Mouse (Mus musculus) ovary, postnatal 10 days (tissue): ENCODE measurements around the gene Rab4a.
A peak's percentile ranks its signal among the peaks of the same experiment; 100 is the strongest.

Experiments used
- DNase-seq: peaks from one replicate; pipeline ENCODE4 v3.0.0; 2022; ENCODE audit warnings: low spot score

Rab4a gene

GRCm38 (mm10) chr8:123847546-123847945 lies 41.8 kb downstream of the Rab4a start:
- DNase-seq = no peak

GRCm38 (mm10) chr8:123849352-123849751 lies 43.6 kb downstream of the Rab4a start:
- no peak for DNase-seq

- no peak for DNase-seq
These were observed 45.8 kb downstream of the Rab4a start for GRCm38 (mm10) chr8:123851590-123851989.

GRCm38 (mm10) chr8:123854252-123854651 lies 48.5 kb downstream of the Rab4a start:
- DNase-seq = no peak

- no peak for DNase-seq
These were observed 49.1 kb downstream of the Rab4a start for GRCm38 (mm10) chr8:123854733-123855475.

DNA sequence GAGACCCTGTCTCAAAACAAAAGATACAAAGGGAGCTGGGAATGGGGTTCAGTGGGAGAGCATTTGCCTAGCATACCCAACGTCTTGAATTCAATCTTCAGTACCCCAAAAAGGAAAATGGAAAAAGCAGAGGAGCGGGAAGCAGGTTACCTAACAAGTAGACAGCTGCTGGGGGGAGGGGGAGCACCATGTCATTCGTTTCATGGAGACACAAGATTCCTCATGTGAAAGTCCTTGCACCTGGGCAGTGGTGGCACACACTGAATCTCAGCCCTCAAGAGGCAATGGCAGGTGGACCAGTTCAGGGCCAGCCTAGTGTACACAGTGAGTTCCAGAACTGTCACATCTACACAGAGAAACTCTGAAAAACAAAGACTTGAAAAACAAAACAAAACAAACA lies 51.6 kb downstream of the Rab4a start:
- DNase-seq = no peak

GRCm38 (mm10) chr8:123858574-123858940 lies 52.8 kb downstream of the Rab4a start:
- DNase-seq = no peak

DNA sequence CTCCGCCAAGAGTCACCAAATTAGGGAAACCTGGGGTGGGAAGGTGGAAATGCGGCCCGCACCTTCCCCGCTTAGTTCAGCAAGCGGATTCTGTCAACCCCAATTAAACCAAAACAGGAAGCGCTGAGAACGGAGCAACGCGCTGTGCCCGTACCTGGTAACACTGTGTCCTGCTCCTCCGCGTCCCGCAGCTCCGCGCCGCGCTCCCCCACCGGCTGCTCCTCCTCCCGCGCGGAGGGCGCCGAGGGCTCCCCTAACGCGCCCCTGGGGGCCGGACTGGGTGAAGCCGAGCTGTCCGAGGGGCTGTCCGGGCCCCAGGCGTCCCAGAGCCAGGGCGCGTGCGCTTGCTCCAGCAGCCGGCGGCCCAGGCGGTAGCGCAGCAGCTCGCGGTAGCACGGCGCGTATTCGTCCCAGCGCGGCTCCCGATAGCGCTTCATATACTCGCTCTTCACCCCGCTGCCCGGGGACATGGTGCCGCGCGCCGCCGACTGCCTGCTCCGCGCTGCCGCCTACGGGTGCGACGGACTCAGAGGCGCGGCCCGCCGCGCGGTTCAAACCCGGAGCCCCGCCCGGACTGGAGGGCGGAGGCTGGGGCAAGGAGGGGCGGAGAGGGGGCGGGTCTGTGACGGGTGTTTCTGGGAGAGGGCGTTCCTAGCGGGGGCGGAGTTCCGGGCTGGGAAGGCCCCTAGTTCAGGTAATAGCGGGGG lies 53.3 kb downstream of the Rab4a start:
- DNase-seq = peak; percentile 64

- DNase-seq = peak; percentile 26
These were observed 54.0 kb downstream of the Rab4a start, which contains the start of gene Ccsap for GRCm38 (mm10) chr8:123859648-123860259. Gene Ccsap (minus strand): TSS chr8:123860209.

DNA sequence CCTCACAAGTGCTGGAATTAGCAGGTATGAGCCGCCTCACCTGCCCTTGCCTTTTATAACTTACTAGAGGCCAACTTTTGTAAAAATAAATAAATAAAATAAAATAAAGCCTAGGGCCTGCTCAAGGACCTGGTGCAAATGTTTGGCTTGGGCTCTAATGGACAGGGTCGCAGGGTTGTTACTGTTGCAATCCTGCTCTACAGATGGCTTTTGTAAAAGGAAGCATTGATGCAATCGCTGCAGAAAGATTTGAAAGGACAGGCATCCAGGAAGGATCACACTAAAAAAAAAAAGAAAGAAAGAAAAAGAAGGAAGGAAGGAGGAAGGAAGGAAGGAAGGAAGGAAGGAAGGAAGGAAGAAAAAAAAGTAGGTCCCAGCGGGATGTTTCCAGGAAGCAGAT lies 54.6 kb downstream of the Rab4a start:
- no peak for DNase-seq

DNA sequence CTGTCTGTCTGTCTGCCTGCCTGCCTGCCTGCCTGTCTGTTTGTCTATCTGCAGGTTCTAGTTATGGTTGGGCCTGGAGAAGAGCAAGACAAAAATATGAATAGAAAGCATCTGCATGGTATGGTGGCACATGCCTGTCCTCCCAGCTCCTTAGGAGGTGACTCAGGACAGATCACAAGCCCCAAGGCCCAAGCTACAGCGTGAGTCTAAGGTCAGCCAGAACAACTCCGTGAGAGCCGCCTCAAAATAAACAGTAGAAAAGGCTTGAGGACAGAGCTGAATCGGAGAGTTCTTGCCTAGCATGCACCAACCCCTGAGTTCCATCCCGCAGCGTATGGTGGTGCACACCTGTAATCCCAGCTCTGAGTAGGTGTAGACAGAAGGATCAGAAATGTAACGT lies 60.0 kb downstream of the Rab4a start:
- no peak for DNase-seq

DNA sequence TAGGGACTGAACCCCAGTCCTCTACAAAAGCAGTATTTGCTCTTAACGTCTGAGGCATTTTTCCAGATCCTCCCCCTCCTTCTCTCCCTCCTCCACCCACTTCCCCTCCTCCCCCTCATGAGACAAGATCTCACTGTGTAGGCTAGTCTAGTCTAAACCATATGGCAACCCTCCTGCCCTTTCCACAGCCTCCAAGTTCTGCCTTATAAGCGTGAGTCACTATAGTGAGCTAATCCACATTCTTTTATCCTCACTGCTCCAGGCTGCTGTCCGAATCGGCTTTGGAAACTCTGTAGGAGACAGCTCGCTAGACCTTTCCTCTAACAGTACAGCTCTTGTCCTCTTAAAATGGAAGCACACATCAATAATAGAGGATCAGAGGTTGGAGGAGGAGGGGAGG lies 61.2 kb downstream of the Rab4a start:
- DNase-seq = no peak

- no peak for DNase-seq
These were observed 66.3 kb downstream of the Rab4a start for GRCm38 (mm10) chr8:123872048-123872447.

DNA sequence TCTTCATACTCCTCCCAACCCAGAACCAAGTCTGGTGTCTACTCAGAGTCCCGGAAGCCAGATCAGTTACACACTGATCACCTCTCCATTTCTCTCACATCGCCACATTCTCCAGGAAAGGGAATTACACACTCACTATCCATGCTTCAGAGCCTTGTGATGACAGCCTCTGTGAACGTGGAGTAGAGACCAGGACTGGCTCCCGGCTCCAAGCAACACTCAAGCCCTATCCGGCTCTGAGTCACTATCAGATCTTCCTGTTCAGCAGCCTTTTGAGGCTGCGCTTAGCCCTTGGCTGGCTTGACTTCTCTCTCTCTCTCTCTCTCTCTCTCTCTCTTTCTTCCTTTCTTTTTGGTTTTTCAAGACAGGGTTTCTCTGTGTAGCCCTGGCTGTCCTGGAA lies 67.6 kb downstream of the Rab4a start:
- no peak for DNase-seq

- no peak for DNase-seq
These were observed 68.5 kb downstream of the Rab4a start for GRCm38 (mm10) chr8:123874324-123874723.

DNA sequence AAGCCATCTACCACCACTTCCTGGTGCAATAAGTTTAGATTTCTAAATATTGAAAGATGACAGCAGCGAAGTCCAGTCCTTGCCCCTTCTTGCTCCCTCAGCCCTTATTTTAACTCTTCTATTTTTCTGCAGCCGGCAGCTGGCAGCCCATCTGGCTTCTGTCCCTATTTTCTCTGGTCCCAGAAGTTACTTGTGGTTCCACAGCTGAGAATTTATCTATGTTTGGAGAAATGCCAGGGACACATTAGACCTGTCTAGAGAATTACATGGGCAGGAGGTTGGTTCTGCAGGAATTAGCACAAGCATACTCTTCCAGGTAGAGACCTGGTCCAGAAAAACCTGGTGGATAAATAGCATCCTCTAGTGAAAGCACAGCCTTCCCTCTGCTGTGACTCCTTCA lies 72.1 kb downstream of the Rab4a start:
- no peak for DNase-seq

DNA sequence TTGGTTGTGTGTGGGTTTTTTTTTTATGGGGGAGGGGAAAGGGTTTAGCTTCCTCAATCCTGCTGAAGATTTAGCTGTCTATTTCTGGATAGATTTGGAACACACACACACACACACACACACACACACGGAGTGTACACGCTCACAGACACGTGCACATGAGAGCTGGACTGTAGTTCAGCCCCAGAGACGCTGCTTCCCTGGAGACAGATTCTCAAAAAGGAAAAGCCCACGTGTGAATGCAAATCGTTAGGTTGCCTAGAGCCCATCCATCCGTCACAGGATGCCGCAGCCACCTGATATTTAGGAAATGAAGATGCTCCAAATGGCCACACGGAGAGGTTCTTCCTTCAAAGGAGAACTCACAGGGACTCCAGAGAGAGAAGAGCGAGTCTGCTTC lies 74.5 kb downstream of the Rab4a start:
- DNase-seq = no peak

DNA sequence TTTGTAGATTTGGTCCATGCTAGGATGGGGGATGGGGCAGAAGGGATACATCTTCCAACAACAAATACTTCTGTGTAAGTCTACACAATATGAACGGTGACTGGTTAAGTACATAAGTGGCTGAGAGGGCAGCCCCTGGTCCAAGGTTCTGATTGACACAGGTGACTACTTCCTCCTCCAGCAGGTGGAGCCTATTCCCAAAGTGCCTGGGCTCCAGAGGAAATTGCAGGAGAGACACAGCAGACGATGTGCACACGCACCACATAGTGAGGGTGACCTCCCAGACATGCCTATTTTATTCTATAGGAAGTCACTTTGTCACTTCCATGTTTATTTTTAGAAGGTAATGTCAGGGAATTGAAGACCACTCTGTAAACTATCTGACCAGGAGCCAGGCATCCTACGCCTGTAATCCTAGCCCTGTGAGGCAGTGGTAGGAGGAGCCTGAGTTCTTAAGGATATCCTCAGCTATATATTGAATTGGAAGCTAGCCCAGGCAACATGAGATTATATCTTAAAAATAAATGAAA lies 75.1 kb downstream of the Rab4a start:
- DNase-seq = no peak

DNA sequence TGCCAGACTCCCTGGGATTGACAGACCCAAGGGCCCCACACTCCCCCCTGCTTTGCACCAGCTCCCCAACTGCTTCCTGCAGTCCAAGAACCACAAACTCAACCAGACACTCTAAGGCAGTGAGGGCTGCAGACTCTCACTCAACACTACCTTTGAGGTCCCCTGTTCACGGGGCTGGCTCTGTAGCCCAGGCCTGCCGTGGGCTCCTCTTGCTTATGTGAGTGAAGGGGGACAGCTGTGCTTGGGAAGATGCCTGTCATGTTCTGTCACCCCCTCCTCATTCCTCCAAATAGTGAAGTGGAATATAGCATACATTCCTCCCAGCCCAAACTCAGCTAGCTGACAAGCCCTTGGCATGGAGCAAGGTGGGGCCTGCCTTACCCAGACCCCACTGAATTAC lies 76.6 kb downstream of the Rab4a start:
- no peak for DNase-seq

DNA sequence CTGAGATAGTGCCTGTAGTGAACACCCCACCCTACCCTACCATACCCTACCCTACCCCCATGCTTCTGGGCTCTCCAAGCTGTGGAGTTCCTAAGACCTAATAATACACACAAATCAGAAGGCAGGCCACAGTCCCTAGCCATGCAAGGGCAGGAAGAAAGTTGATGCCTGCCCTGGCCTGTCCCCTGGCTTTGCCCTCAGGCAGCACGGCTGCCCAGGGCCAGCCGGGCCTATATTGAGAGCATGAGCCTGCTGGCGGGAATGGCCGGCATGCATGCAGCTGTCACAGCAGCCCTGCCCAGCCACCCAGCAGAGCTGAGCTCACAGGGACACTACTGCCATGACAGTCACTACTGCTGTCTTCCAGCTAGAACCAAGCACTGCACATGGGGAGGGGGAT lies 77.3 kb downstream of the Rab4a start:
- DNase-seq = no peak
